Mouse (Mus musculus): ENCODE data around the gene Fgfr3.

Fgfr3 gene

DNA sequence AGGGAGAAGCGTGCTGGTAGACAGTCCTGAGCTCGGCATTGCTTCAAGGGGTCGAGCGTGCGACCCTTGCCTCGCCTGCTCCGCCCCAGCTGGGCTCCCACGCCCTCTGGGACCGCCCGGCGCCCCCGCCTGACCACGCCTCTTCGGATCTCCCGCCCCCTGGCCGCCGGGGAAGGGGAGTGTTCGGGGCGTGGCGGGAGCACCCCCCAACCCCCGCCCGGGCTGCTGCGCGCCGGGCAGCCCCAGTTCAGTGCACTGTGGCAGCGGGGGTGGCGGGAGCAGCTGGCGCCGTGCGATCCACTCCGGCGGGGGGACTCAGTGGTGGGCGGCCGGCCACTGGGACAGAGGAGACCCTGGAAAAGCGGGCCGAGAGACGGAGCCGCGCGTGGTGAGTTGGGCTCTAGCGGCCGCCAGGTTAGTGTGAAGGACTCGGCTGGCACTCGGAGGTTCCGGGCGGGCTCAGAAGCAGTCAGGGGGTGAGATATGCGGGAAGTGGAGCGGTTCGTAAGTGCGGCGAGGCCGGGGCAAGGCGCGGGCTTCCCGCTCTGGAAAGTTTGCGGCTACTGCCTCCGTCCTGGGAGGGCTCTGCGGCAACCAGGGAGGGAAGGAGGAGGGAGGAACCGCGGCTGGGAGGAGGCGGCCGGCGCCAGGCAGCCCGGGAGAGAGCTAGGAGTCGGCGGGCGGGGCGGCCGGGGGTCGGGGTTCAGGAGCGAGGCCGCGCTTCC lies at the start of gene Fgfr3:
TSS of gene Fgfr3 (plus strand) at position 134 of the 725 bp plus-strand sequence.
- DNase-seq (ENCODE audit: low read depth), result no peak

- DNase-seq (ENCODE audit: low read depth), result no peak
These were observed 47.0 kb upstream of the Fgfr3 start for GRCm38 (mm10) chr5:33674439-33674838.

DNA sequence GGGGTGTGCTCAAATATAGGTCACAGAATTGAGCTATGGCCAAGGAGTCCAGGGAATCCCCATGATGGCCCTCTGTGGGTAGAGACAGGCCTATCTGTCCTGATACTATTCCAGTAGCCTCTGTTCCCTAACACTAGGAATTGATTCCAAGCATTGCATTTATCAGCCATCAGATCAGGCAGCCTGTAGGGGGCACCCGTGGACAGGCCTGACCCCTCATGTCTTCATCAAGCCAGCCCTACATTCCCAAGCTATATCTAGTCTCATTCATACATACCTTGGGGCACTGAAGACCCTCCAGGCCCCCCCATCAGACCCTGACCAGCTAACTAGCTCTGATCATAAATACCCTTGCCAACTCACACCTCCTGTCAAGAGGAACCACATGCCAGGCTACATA lies 45.5 kb upstream of the Fgfr3 start:
- no peak for DNase-seq (ENCODE audit: low read depth)

GRCm38 (mm10) chr5:33678244-33678643 lies 43.2 kb upstream of the Fgfr3 start:
- DNase-seq (ENCODE audit: low read depth), result no peak

- DNase-seq (ENCODE audit: low read depth), result no peak
These were observed 40.4 kb upstream of the Fgfr3 start for GRCm38 (mm10) chr5:33681044-33681443.

GRCm38 (mm10) chr5:33681611-33682388 lies 39.7 kb upstream of the Fgfr3 start:
- DNase-seq (ENCODE audit: low read depth), result no peak

GRCm38 (mm10) chr5:33682963-33683362 lies 38.5 kb upstream of the Fgfr3 start:
- no peak for DNase-seq (ENCODE audit: low read depth)

GRCm38 (mm10) chr5:33683897-33684652 lies 37.4 kb upstream of the Fgfr3 start:
- DNase-seq (ENCODE audit: low read depth), result no peak

GRCm38 (mm10) chr5:33684932-33685331 lies 36.5 kb upstream of the Fgfr3 start:
- DNase-seq (ENCODE audit: low read depth), result no peak

DNA sequence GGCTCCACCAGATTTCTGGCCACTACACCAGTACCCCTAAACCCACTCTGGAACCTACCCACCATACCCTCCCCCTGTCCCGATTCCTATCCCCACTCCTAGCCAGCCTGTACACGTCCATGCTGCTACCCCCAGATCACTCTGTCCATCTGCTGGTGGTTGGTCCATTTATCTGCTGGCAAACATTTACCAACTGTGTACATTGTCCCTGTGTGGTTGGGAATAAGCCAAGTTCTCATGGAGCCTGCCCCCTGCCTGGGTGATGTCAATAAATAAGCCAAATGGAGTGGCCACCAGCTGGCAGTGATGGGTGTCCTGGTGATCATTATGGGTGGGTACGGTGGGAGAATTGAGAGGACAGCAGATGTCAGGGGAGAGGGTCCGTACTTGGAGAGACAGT lies 34.3 kb upstream of the Fgfr3 start:
- DNase-seq (ENCODE audit: low read depth), result no peak

GRCm38 (mm10) chr5:33688278-33689220 lies 32.9 kb upstream of the Fgfr3 start:
- no peak for DNase-seq (ENCODE audit: low read depth)

- no peak for DNase-seq (ENCODE audit: low read depth)
These were observed 32.1 kb upstream of the Fgfr3 start for GRCm38 (mm10) chr5:33689221-33689844.

GRCm38 (mm10) chr5:33689852-33690645 lies 31.4 kb upstream of the Fgfr3 start:
- no peak for DNase-seq (ENCODE audit: low read depth)

GRCm38 (mm10) chr5:33692393-33692792 lies 29.1 kb upstream of the Fgfr3 start:
- DNase-seq (ENCODE audit: low read depth), result peak; percentile 66

DNA sequence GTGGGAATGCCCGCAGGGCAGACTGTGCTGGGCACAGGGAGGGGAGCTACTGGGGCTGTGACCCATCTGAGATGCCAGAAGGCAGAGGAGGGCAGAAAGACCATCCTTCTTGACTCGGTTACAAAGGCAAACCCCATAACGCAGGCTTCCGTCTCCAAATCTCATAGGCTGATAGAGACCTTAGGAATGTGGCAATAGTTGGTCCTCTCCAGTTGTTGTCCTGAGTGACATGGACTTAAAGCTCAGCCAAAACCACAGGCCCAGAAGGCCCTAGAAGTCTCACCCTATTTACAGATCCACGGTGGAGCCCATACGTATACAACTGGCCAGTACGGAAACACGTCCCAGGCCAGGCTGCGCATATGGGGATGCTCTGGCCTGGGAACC lies 27.0 kb upstream of the Fgfr3 start:
- no peak for DNase-seq (ENCODE audit: low read depth)

DNA sequence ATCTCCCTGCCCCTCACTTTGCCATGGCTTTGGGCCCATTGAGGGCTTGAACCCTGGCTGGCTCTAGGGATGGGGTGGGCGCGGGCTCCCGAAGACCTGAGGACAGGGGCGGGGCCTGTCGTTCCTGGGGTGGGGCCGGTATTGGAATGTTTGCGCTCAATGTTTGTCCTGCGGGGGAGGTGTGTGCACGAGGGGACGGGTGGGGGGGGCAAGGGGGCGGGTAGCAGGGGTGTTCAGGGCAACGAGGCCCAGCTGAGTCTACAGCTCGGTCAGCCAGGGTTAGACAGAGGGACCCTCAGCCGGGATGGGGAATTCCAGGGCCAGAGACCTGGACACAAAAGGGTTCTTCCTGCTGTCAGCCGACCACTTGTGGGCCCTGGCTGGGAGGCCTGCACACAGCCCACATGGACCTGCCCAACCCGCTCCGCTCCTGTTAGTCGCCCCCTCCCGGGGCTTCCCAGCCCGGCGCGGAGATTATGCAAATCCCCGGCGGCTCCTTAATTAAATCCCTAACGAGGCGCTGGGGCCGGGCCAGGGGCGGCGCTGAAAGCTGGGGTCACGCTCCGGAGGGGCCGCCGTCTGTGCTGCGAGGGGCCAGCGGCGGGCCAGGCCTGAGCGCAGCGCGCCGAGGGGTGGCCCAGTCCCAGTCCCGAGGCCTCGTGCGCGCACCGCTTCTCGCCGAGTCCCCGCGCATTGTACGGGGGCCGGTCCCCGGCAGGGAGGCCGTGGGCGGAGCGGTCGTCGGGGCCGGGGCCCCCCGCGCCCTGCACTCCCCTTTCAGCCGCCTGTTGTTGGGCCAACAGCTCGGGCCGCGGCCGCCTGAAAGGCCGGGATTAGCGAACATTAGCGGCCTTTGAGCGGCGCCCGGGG lies 26.4 kb upstream of the Fgfr3 start:
- DNase-seq (ENCODE audit: low read depth), result no peak

- DNase-seq (ENCODE audit: low read depth), result no peak
These were observed 25.8 kb upstream of the Fgfr3 start for GRCm38 (mm10) chr5:33695718-33696121.

GRCm38 (mm10) chr5:33696430-33696829 lies 25.0 kb upstream of the Fgfr3 start:
- DNase-seq (ENCODE audit: low read depth), result no peak

DNA sequence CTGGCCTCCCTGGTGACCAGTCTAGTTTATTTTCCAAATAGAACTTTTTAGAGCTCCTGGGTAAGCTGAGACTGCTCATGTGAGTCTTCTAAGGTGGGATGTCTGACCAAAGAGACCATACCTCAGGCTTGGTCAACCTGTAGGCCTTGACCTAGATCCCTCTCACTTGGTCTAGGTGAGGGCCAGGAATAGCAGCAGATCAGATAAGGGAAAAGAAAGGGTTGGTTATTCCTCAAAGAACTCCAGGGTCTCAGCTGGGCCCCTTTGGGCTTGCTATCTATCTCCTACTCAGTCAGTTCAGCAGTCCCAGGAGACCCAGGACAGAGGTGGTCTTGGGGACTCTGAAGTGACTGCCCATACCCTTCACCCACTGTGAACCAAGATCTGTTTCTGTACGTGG lies 23.9 kb upstream of the Fgfr3 start:
- DNase-seq (ENCODE audit: low read depth), result no peak

Measured in fibroblast of lung, adult 2 months (primary cell).